Mouse (Mus musculus): ENCODE results near the gene Fnip2.
"Not testable (repeated sequence)": the region's sequence is repeated elsewhere in the genome, so short reads cannot be mapped to it uniquely, and the experiment has no call there.

Fnip2 gene

GRCm38 (mm10) chr3:79478400-79478799 is 89.2 kb downstream of the Fnip2 start:
- no peak for DNase-seq (ENCODE audit: low spot score in 2 of 2)

- DNase-seq (ENCODE audit: low spot score in 2 of 2), result no peak
Measured at GRCm38 (mm10) chr3:79475980-79476379, 91.6 kb downstream of the Fnip2 start.

- DNase-seq (ENCODE audit: low spot score in 2 of 2), result no peak
Measured at GRCm38 (mm10) chr3:79474911-79475310, 92.7 kb downstream of the Fnip2 start.

GRCm38 (mm10) chr3:79472362-79472761 is 95.2 kb downstream of the Fnip2 start:
- DNase-seq (ENCODE audit: low spot score in 2 of 2), result no peak

- no peak for DNase-seq (ENCODE audit: low spot score in 2 of 2)
Measured at GRCm38 (mm10) chr3:79469440-79469839, 98.2 kb downstream of the Fnip2 start.

GRCm38 (mm10) chr3:79458651-79459275 is 108.8 kb downstream of the Fnip2 start:
- DNase-seq (ENCODE audit: low spot score in 2 of 2), result no peak

GRCm38 (mm10) chr3:79455761-79456160 is 111.8 kb downstream of the Fnip2 start:
- DNase-seq (ENCODE audit: low spot score in 2 of 2), result no peak

GRCm38 (mm10) chr3:79452696-79453263 is 114.8 kb downstream of the Fnip2 start:
- no peak for DNase-seq (ENCODE audit: low spot score in 2 of 2)

- DNase-seq (ENCODE audit: low spot score in 2 of 2), result no peak
Measured at GRCm38 (mm10) chr3:79449361-79449760, 118.2 kb downstream of the Fnip2 start.

GRCm38 (mm10) chr3:79448421-79448820 is 119.2 kb downstream of the Fnip2 start:
- DNase-seq (ENCODE audit: low spot score in 2 of 2), result no peak

GRCm38 (mm10) chr3:79446648-79447047 is 120.9 kb downstream of the Fnip2 start:
- DNase-seq (ENCODE audit: low spot score in 2 of 2), result not testable (repeated sequence)

- no peak for DNase-seq (ENCODE audit: low spot score in 2 of 2)
Measured at GRCm38 (mm10) chr3:79446124-79446523, 121.5 kb downstream of the Fnip2 start.

- DNase-seq (ENCODE audit: low spot score in 2 of 2), result no peak
Measured at GRCm38 (mm10) chr3:79445041-79445440, 122.6 kb downstream of the Fnip2 start.

- no peak for DNase-seq (ENCODE audit: low spot score in 2 of 2)
Measured at GRCm38 (mm10) chr3:79443850-79444249, 123.7 kb downstream of the Fnip2 start.

- DNase-seq (ENCODE audit: low spot score in 2 of 2), result no peak
Measured at GRCm38 (mm10) chr3:79440976-79441491, 126.6 kb downstream of the Fnip2 start.

- DNase-seq (ENCODE audit: low spot score in 2 of 2), result no peak
Measured at GRCm38 (mm10) chr3:79438276-79438675, 129.3 kb downstream of the Fnip2 start.

GRCm38 (mm10) chr3:79436186-79436585 is 131.4 kb downstream of the Fnip2 start:
- DNase-seq (ENCODE audit: low spot score in 2 of 2), result no peak

GRCm38 (mm10) chr3:79434985-79435384 is 132.6 kb downstream of the Fnip2 start:
- no peak for DNase-seq (ENCODE audit: low spot score in 2 of 2)

- no peak for DNase-seq (ENCODE audit: low spot score in 2 of 2)
Measured at GRCm38 (mm10) chr3:79434436-79434835, 133.2 kb downstream of the Fnip2 start.

- DNase-seq (ENCODE audit: low spot score in 2 of 2), result no peak
Measured at GRCm38 (mm10) chr3:79433593-79433992, 134.0 kb downstream of the Fnip2 start.

- DNase-seq (ENCODE audit: low spot score in 2 of 2), result no peak
Measured at GRCm38 (mm10) chr3:79425441-79425840, 142.2 kb downstream of the Fnip2 start.

GRCm38 (mm10) chr3:79418921-79419320 is 148.7 kb downstream of the Fnip2 start:
- no peak for DNase-seq (ENCODE audit: low spot score in 2 of 2)

- no peak for DNase-seq (ENCODE audit: low spot score in 2 of 2)
Measured at GRCm38 (mm10) chr3:79416944-79417680, 150.5 kb downstream of the Fnip2 start.
